Mouse (Mus musculus): ENCODE measurements around the gene Fcnb.

- TF ChIP-seq CTCF (conservative IDR thresholded peaks at IDR 0.05; ENCODE audit: low read length): no peak
- TF ChIP-seq NANOG (IDR thresholded peaks at IDR 0.05; ENCODE audit: borderline replicate concordance, low read length): no peak
- no peak for TF ChIP-seq POU5F1 (IDR thresholded peaks at IDR 0.05; ENCODE audit: borderline replicate concordance, low read length)
Measured at GRCm38 (mm10) chr2:28096751-28097309, 12.1 kb upstream of the Fcnb start.

Measured in E14TG2a.4 (cell line).